Mouse (Mus musculus) embryonic fibroblast, embryonic 13.5 days (primary cell): Measurements from ENCODE around the gene Cpt1a.

Experiments used
- CTCF ChIP-seq: IDR thresholded peaks from 2 replicates; pipeline ENCODE4 v1.5.1; 2011; ENCODE audit warnings: mild to moderate bottlenecking, control low read depth, low read length, moderate library complexity, borderline replicate concordance; ENCODE audit not compliant: insufficient read depth
- POLR2A ChIP-seq: IDR thresholded peaks from 2 replicates; pipeline ENCODE4 v1.6.1; 2011; ENCODE audit warnings: low read depth, mild to moderate bottlenecking, control low read depth, low read length, moderate library complexity

DNA sequence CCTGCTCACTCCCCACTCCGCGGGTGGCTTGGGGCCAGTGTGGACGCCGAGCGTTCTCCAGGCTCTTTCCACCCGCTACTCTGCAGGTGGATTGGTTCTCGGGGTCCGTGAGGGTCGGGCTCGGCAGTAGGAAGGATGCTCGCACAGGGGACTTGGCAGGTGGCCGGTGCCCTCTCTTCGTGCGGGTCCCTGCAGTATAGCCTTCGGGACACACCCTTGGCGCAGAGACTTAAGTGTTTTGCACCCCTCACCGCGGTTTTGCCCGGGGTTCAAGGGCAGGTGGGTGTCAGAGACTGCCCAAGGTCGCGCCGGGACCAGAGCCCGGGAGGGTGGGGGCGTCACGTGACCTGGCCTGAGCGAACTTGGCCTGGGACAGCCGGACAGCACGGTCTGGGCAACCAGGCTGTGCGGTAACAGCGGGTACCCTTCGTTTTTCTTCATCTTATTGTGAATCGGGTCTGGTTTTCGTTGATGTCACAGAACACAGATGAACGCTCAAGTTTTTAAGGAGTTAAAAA lies 1.7 kb downstream of the Cpt1a start:
- TF ChIP-seq CTCF (no peak), POLR2A (peak; percentile 35; the same call in 1 of the 2 replicates)
